Mouse (Mus musculus): ENCODE results near the gene Fzd5.

DNA sequence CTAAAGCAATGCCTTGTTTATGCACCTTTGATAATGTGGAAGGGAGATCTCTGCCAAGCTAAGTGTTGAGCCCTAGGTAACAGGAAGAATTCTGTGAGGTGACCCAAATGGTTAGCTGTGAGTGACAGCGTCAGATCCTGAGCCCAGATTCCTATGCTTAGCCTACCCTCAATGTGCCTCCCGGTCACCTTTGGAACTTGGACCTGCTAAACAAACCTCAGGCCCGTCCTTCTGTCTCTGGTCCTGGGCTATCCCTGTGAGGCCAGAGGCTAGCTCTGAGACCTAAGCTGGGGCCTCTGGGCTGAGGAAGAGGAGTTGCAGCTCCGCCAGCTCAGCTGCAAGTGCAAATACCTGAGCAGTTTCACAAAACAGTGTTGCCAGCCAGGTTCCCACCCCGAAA, 17.1 kb upstream of the Fzd5 start:
- TF ChIP-seq POLR2A (IDR thresholded peaks at IDR 0.05; ENCODE audit: borderline replicate concordance, insufficient read depth, low read length), result no peak
- no peak for TF ChIP-seq CTCF (IDR thresholded peaks at IDR 0.05; ENCODE audit: borderline replicate concordance, insufficient read depth, low read depth, low read length)

All from cerebellum, adult 2 months (tissue).